Mouse (Mus musculus) thymus, adult 2 months (tissue): ENCODE results near the gene Zkscan5. TPM values are rescaled to one million over a fixed set of nuclear protein-coding genes. Genes with fewer than 3 reads are reported as not detected.
A peak's percentile ranks its signal among the peaks of the same experiment; 100 is the strongest.

Experiments
- DNase-seq: peaks from one replicate; pipeline ENCODE4 v3.0.0; 2021
- H3K27ac ChIP-seq: fragments of 200-500 bp; 2 replicates; pipeline ENCODE4 v1.5.1; 2012; ENCODE audit warnings: low read length, control low read depth; ENCODE audit not compliant: control insufficient read depth, insufficient read depth
- H3K27me3 ChIP-seq: fragments of 200-500 bp; 2 replicates; pipeline ENCODE4 v1.6.1; 2012; ENCODE audit warnings: mild to moderate bottlenecking, low read length, moderate library complexity, mixed read lengths; ENCODE audit not compliant: control insufficient read depth, insufficient read depth
- H3K36me3 ChIP-seq: fragments of 200-500 bp; 2 replicates; pipeline ENCODE4 v1.6.1; 2012; ENCODE audit warnings: mild to moderate bottlenecking, low read length, moderate library complexity; ENCODE audit not compliant: control insufficient read depth, insufficient read depth
- H3K4me1 ChIP-seq: fragments of 200-500 bp; replicated peaks from 2 replicates; pipeline ENCODE4 v1.6.1; 2012; ENCODE audit warnings: low read length; ENCODE audit not compliant: control insufficient read depth, insufficient read depth
- H3K4me3 ChIP-seq: fragments of 200-500 bp; 2 replicates; pipeline ENCODE4 v1.5.1; 2012; ENCODE audit warnings: mild to moderate bottlenecking, low read length, control low read depth, moderate library complexity; ENCODE audit not compliant: control insufficient read depth, insufficient read depth
- CTCF ChIP-seq: fragments of 200-500 bp; IDR thresholded peaks from 2 replicates; pipeline ENCODE4 v1.5.1; 2012; ENCODE audit warnings: mild to moderate bottlenecking, control low read depth, low read length, moderate library complexity, borderline replicate concordance; ENCODE audit not compliant: control insufficient read depth, poor library complexity, insufficient read depth; ENCODE audit errors: extremely low read depth
- POLR2A ChIP-seq: fragments of 200-500 bp; IDR thresholded peaks from 2 replicates; pipeline ENCODE4 v1.6.1; 2012; ENCODE audit warnings: mild to moderate bottlenecking, low read length, control low read depth, moderate library complexity; ENCODE audit not compliant: control insufficient read depth, poor library complexity, insufficient read depth; ENCODE audit errors: extremely low read depth
- WGBS: fragments of 180-500 bp; shearing (Covaris S2); methylation state at CpG from one replicate; pipeline ENCODE4 v1.1.7; 2018; 5-methylcytosine and 5-hydroxymethylcytosine counted together
- polyA plus RNA-seq: library from polyadenylated mRNA; depleted of rRNA; stranded (reverse); fragments of >200 nt; gene quantifications from 2 replicates; pipeline ENCODE4 v1.2.3, GENCODE M21; 2012; rRNA removed

Gene Zkscan5
- polyA plus RNA-seq, 1 experiment = 5.1 TPM

DNA sequence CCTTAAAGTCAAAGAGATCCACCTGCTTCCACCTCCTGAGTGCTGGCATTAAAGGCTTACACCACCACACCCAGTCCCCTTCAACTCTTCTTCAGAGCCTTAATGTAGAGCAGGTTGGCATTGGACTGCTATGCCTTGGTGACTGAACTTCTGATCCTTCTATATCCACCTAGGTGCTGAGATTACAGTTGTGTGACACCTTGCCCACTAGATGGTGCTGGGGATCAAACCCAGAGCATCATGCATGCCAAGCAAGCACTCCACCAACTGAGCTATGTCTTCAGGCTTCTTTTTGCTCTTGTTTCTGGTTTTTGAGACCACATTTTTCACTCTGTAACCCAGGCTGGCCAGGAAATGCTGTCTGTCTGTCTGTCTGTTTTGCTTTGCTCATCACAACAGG lies 30.3 kb downstream of the Zkscan5 start:
- Histone ChIP-seq H3K36me3 (peaks cover 47% of the 10 kb centered on the region), H3K27ac (no peak overlapping the region), H3K27me3 (no peaks in the 10 kb centered on the region), H3K4me3 (no peak overlapping the region), H3K4me1 (peaks cover 4% of the 10 kb centered on the region)
- TF ChIP-seq CTCF (no peak), POLR2A (no peak)
- DNase-seq = peak; percentile 41

DNA sequence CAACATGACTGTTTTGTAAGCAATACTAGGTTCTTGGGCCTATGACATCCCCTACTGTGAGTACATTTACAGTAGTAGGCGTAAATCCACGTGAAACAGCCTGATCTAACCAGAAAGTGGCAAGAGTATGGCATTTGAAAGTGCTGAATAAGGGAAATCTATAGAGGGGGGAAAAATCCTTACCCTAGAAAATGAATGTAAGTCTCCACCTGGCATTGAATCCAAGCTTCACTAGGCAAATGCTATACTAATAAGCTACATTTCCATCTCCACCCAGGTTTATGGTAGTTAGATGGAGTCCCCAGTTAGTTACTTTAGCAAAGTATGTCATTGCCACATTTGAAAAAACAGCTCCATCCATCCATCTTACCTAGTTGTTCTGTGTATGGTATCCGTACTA lies 45.2 kb downstream of the Zkscan5 start:
- DNase-seq = no peak
- H3K27ac ChIP-seq = no peak overlapping the region
- no peaks in the 10 kb centered on the region for H3K27me3 ChIP-seq
- H3K4me3 ChIP-seq = no peak overlapping the region
- WGBS = 97% methylated on average over 3 of the region's 3 CpGs
- no peaks in the 10 kb centered on the region for H3K4me1 ChIP-seq
- TF ChIP-seq POLR2A (no peak), CTCF (no peak)
- peaks cover 14% of the 10 kb centered on the region for H3K36me3 ChIP-seq

Other genes with a start within 250 kb of the Zkscan5 start
- 33.6 and 34.4 TPM in 2 replicates for gene Smurf1, start 238.7 kb upstream of the Zkscan5 start, polyA plus RNA-seq
- not detected in 2 replicates for gene Gm4871, start 171.8 kb upstream of the Zkscan5 start, polyA plus RNA-seq
- not detected in 2 replicates for gene 1700018F24Rik, start 161.6 kb upstream of the Zkscan5 start, polyA plus RNA-seq
- gene Arpc1a, start 120.7 kb upstream of the Zkscan5 start, polyA plus RNA-seq = 144 and 149 TPM in 2 replicates
- 0.27 and 0.41 TPM in 2 replicates for gene Kpna7, start 120.5 kb upstream of the Zkscan5 start, polyA plus RNA-seq
- 859 and 863 TPM in 2 replicates for gene Arpc1b, start 90.3 kb upstream of the Zkscan5 start, polyA plus RNA-seq
- gene Pdap1, start 64.3 kb upstream of the Zkscan5 start, polyA plus RNA-seq = 35.6 and 36.2 TPM in 2 replicates
- gene Bud31, start 64.2 kb upstream of the Zkscan5 start, polyA plus RNA-seq = 73.3 and 105 TPM in 2 replicates
- gene Ptcd1, start 37.5 kb upstream of the Zkscan5 start, polyA plus RNA-seq = 14.5 and 14.9 TPM in 2 replicates
- gene Cpsf4, start 37.3 kb upstream of the Zkscan5 start, polyA plus RNA-seq = 63.5 and 66.0 TPM in 2 replicates
- 129 and 175 TPM in 2 replicates for gene Atp5j2, start 12.5 kb upstream of the Zkscan5 start, polyA plus RNA-seq
- 7.2 and 7.6 TPM in 2 replicates for gene Zkscan14, start 2.7 kb upstream of the Zkscan5 start, polyA plus RNA-seq
- gene Zfp655, start 27.2 kb downstream of the Zkscan5 start, polyA plus RNA-seq = 18.2 and 22.1 TPM in 2 replicates
- 32.4 and 34.0 TPM in 2 replicates for gene Zscan25, start 75.9 kb downstream of the Zkscan5 start, polyA plus RNA-seq
- not detected in 2 replicates for gene Cyp3a57, start 140.7 kb downstream of the Zkscan5 start, polyA plus RNA-seq